Mouse (Mus musculus): ENCODE measurements around the gene Scaf1. TPM values are rescaled to one million over a fixed set of nuclear protein-coding genes. Genes with fewer than 3 reads are reported as not detected.

Gene Scaf1
- polyA plus RNA-seq, 1 experiment from 2014 or later = 37.0 TPM

- H3K4me3 ChIP-seq = peak within 1 kb of the TSS; percentile 60
- H3K36me3 ChIP-seq = peaks cover 68% of the 10 kb centered on the region
- H3K27me3 ChIP-seq (replicated peaks) = no peaks in the 10 kb centered on the region
- WGBS = 1% methylated on average over 18 of the region's 18 CpGs
- peak within 1 kb of the TSS; percentile 83 for H3K4me2 ChIP-seq
- peak within 1 kb of the TSS; percentile 74 for H3K27ac ChIP-seq (ENCODE audit: poor library complexity, severe bottlenecking)
- peaks cover 45% of the 10 kb centered on the region for H3K4me1 ChIP-seq (replicated peaks)
- ATAC-seq (ENCODE audit: insufficient number of reproducible peaks, low FRiP score) = 0 out of 2 replicates have a peak, but pooled peaks have one; percentile 1
- peak within 1 kb of the TSS; percentile 87 for H3K9ac ChIP-seq
- H3K9me3 ChIP-seq (replicated peaks) = no peaks in the 10 kb centered on the region
These were observed 17.6 kb downstream of the Scaf1 start, which contains the start of gene Bcl2l12 for GRCm38 (mm10) chr7:44998501-44998955. Gene Bcl2l12 (minus strand): TSS chr7:44998712.

- no peaks in the 10 kb centered on the region for H3K9me3 ChIP-seq (replicated peaks)
- H3K9ac ChIP-seq = peak overlapping the region; percentile 87
- no peak for ATAC-seq (ENCODE audit: insufficient number of reproducible peaks, low FRiP score)
- peak overlapping the region; percentile 83 for H3K4me2 ChIP-seq
- H3K4me1 ChIP-seq (replicated peaks) = peaks cover 45% of the 10 kb centered on the region
- H3K36me3 ChIP-seq = peaks cover 68% of the 10 kb centered on the region
- WGBS = 2% methylated on average over 15 of the region's 15 CpGs
- peak overlapping the region; percentile 74 for H3K27ac ChIP-seq (ENCODE audit: poor library complexity, severe bottlenecking)
- H3K4me3 ChIP-seq = peak overlapping the region; percentile 60
- no peaks in the 10 kb centered on the region for H3K27me3 ChIP-seq (replicated peaks)
These were observed 18.2 kb downstream of the Scaf1 start for GRCm38 (mm10) chr7:44997940-44998428.

GRCm38 (mm10) chr7:44997231-44997939 lies 18.8 kb downstream of the Scaf1 start, which contains the start of gene Irf3:
Gene Irf3 (plus strand): TSS chr7:44997648.
- Histone ChIP-seq H3K36me3 (peaks cover 68% of the 10 kb centered on the region), H3K4me2 (peak within 1 kb of the TSS; percentile 83), H3K27me3 (replicated peaks) (no peaks in the 10 kb centered on the region), H3K4me3 (peak within 1 kb of the TSS; percentile 60), H3K27ac (ENCODE audit: poor library complexity, severe bottlenecking) (peak within 1 kb of the TSS; percentile 74), H3K4me1 (replicated peaks) (peaks cover 45% of the 10 kb centered on the region), H3K9me3 (replicated peaks) (no peaks in the 10 kb centered on the region), H3K9ac (peak within 1 kb of the TSS; percentile 87)
- ATAC-seq (ENCODE audit: insufficient number of reproducible peaks, low FRiP score) = peak; percentile 92
- under 1% methylated on average over 43 of the region's 43 CpGs for WGBS

GRCm38 (mm10) chr7:44996672-44997071 lies 19.5 kb downstream of the Scaf1 start:
- peak overlapping the region; percentile 74; the same call in 1 of the 2 replicates for H3K27ac ChIP-seq (ENCODE audit: poor library complexity, severe bottlenecking)
- H3K4me3 ChIP-seq = peak overlapping the region; percentile 60
- peaks cover 43% of the 10 kb centered on the region for H3K4me1 ChIP-seq (replicated peaks)
- peak overlapping the region; percentile 87 for H3K9ac ChIP-seq
- WGBS = 14% methylated on average over 10 of the region's 10 CpGs
- no peaks in the 10 kb centered on the region for H3K27me3 ChIP-seq (replicated peaks)
- H3K4me2 ChIP-seq = peak overlapping the region; percentile 83
- H3K9me3 ChIP-seq (replicated peaks) = no peaks in the 10 kb centered on the region
- ATAC-seq (ENCODE audit: insufficient number of reproducible peaks, low FRiP score) = no peak
- peaks cover 68% of the 10 kb centered on the region for H3K36me3 ChIP-seq

GRCm38 (mm10) chr7:44986879-44987718 lies 29.1 kb downstream of the Scaf1 start:
- WGBS = under 1% methylated on average over 29 of the region's 29 CpGs
- peak; percentile 7; the same call in 1 of the 2 replicates for ATAC-seq (ENCODE audit: insufficient number of reproducible peaks, low FRiP score)
- Histone ChIP-seq H3K9ac (peak overlapping the region; percentile 87), H3K27ac (ENCODE audit: poor library complexity, severe bottlenecking) (peak overlapping the region; percentile 95), H3K4me3 (peak overlapping the region; percentile 85), H3K4me2 (peak overlapping the region; percentile 76), H3K9me3 (replicated peaks) (no peaks in the 10 kb centered on the region), H3K4me1 (replicated peaks) (peaks cover 39% of the 10 kb centered on the region), H3K27me3 (replicated peaks) (no peaks in the 10 kb centered on the region), H3K36me3 (peaks cover 43% of the 10 kb centered on the region)

GRCm38 (mm10) chr7:44986192-44986878 lies 29.8 kb downstream of the Scaf1 start, which contains the start of gene Prmt1:
Gene Prmt1 (minus strand): TSS chr7:44986568.
- WGBS = under 1% methylated on average over 42 of the region's 42 CpGs
- H3K27ac ChIP-seq (ENCODE audit: poor library complexity, severe bottlenecking) = peak within 1 kb of the TSS; percentile 95
- peak within 1 kb of the TSS; percentile 85 for H3K4me3 ChIP-seq
- H3K4me2 ChIP-seq = peak within 1 kb of the TSS; percentile 76
- H3K36me3 ChIP-seq = peaks cover 43% of the 10 kb centered on the region
- peak; percentile 95 for ATAC-seq (ENCODE audit: insufficient number of reproducible peaks, low FRiP score)
- H3K27me3 ChIP-seq (replicated peaks) = no peaks in the 10 kb centered on the region
- peak within 1 kb of the TSS; percentile 94 for H3K9ac ChIP-seq
- no peaks in the 10 kb centered on the region for H3K9me3 ChIP-seq (replicated peaks)
- H3K4me1 ChIP-seq (replicated peaks) = peaks cover 39% of the 10 kb centered on the region

GRCm38 (mm10) chr7:44985595-44986191 lies 30.5 kb downstream of the Scaf1 start:
- H3K4me3 ChIP-seq = peak overlapping the region; percentile 85
- H3K36me3 ChIP-seq = peaks cover 46% of the 10 kb centered on the region
- peak overlapping the region; percentile 94 for H3K9ac ChIP-seq
- H3K27ac ChIP-seq (ENCODE audit: poor library complexity, severe bottlenecking) = peak overlapping the region; percentile 94
- peak; percentile 7; the same call in 1 of the 2 replicates for ATAC-seq (ENCODE audit: insufficient number of reproducible peaks, low FRiP score)
- no peaks in the 10 kb centered on the region for H3K9me3 ChIP-seq (replicated peaks)
- H3K27me3 ChIP-seq (replicated peaks) = no peaks in the 10 kb centered on the region
- WGBS = under 1% methylated on average over 44 of the region's 45 CpGs
- H3K4me2 ChIP-seq = peak overlapping the region; percentile 76
- H3K4me1 ChIP-seq (replicated peaks) = peaks cover 39% of the 10 kb centered on the region

- H3K36me3 ChIP-seq = peaks cover 46% of the 10 kb centered on the region
- peak overlapping the region; percentile 85 for H3K4me3 ChIP-seq
These were observed 31.4 kb downstream of the Scaf1 start for GRCm38 (mm10) chr7:44984833-44985164.

GRCm38 (mm10) chr7:44983944-44984832 lies 32.0 kb downstream of the Scaf1 start:
- H3K27me3 ChIP-seq (replicated peaks) = no peaks in the 10 kb centered on the region
- H3K4me2 ChIP-seq = peak overlapping the region; percentile 76
- peaks cover 39% of the 10 kb centered on the region for H3K4me1 ChIP-seq (replicated peaks)
- H3K9me3 ChIP-seq (replicated peaks) = no peaks in the 10 kb centered on the region
- peak overlapping the region; percentile 85 for H3K4me3 ChIP-seq
- H3K27ac ChIP-seq (ENCODE audit: poor library complexity, severe bottlenecking) = peak overlapping the region; percentile 94
- peaks cover 50% of the 10 kb centered on the region for H3K36me3 ChIP-seq
- no peak for ATAC-seq (ENCODE audit: insufficient number of reproducible peaks, low FRiP score)
- 70% methylated on average over 7 of the region's 7 CpGs for WGBS
- peak overlapping the region; percentile 48 for H3K9ac ChIP-seq

More at GRCm38 (mm10) chr7:44984833-44985164, 31.4 kb downstream of the Scaf1 start:
- ATAC-seq (ENCODE audit: insufficient number of reproducible peaks, low FRiP score) = no peak
- H3K9me3 ChIP-seq (replicated peaks) = no peaks in the 10 kb centered on the region
- WGBS = 46% methylated on average over 3 of the region's 3 CpGs
- H3K4me1 ChIP-seq (replicated peaks) = peaks cover 39% of the 10 kb centered on the region
- peak overlapping the region; percentile 48 for H3K9ac ChIP-seq
- peak overlapping the region; percentile 94 for H3K27ac ChIP-seq (ENCODE audit: poor library complexity, severe bottlenecking)
- peak overlapping the region; percentile 76 for H3K4me2 ChIP-seq
- H3K27me3 ChIP-seq (replicated peaks) = no peaks in the 10 kb centered on the region

Measured in heart, embryonic 12.5 days (tissue).